In genomic region chr11:60273273-60273805, GRCm38 (mm10) we compare ENCODE assay signal across 8 mouse cellular contexts. TPM values are rescaled to one million over a fixed set of nuclear protein-coding genes. Genes with fewer than 3 reads are reported as not detected.
A peak's percentile ranks its signal among the peaks of the same experiment; 100 is the strongest.
DNase-seq lines count a peak whose midpoint lies in the region; ATAC-seq and TF ChIP-seq lines count a peak whose summit lies in the region.
"Had no signal": no experiment of that assay in that cellular context is flagged by ENCODE, and none has a peak within 500 bp of the region (broad histone marks: within the 10 kb centered on the region; RNA-seq: fewer than 3 reads in every experiment).

No protein-coding gene starts in this region.

- H3K27ac ChIP-seq in midbrain, embryonic 13.5 days, result peak overlapping the region; percentile 58
- H3K27ac ChIP-seq in midbrain, embryonic 10.5 days (replicated peaks), result no peak overlapping the region
- H3K27ac ChIP-seq in hindbrain, embryonic 16.5 days (ENCODE audit: low read depth, low read length), result peak overlapping the region; percentile 68
- H3K27ac ChIP-seq: neural tube, embryonic 12.5 days had no signal

- TF ChIP-seq POLR2A in myocyte (IDR thresholded peaks at IDR 0.05; ENCODE audit: insufficient read length, low read depth), result no peak

- H3K36me3 ChIP-seq in midbrain, embryonic 13.5 days, result peaks cover 21% of the 10 kb centered on the region; the same call in 1 of the 2 replicates
- H3K36me3 ChIP-seq in midbrain, embryonic 10.5 days, result no peaks in the 10 kb centered on the region
- peaks cover 4% of the 10 kb centered on the region for H3K36me3 ChIP-seq in hindbrain, embryonic 16.5 days (ENCODE audit: control insufficient read depth, insufficient read depth, low read length)
- H3K36me3 ChIP-seq in myocyte (ENCODE audit: control insufficient read depth, insufficient read depth), result no peaks in the 10 kb centered on the region

- no peak for ATAC-seq in midbrain, embryonic 13.5 days
- ATAC-seq in hindbrain, embryonic 16.5 days, result 0 out of 2 replicates have a peak, but pooled peaks have one; percentile 20

- peaks cover 19% of the 10 kb centered on the region for H3K4me1 ChIP-seq in midbrain, embryonic 13.5 days (replicated peaks)
- H3K4me1 ChIP-seq in midbrain, embryonic 10.5 days, result peaks cover 13% of the 10 kb centered on the region; the same call in 1 of the 2 replicates
- peaks cover 19% of the 10 kb centered on the region for H3K4me1 ChIP-seq in hindbrain, embryonic 16.5 days (ENCODE audit: control insufficient read depth, insufficient read depth, low read depth, low read length)

- no peak overlapping the region for H3K9ac ChIP-seq in midbrain, embryonic 13.5 days (replicated peaks)
- H3K9ac ChIP-seq in hindbrain, embryonic 16.5 days (ENCODE audit: low read depth, low read length), result no peak overlapping the region
- H3K9ac ChIP-seq: neural tube, embryonic 12.5 days had no signal

- DNase-seq in midbrain, embryonic 10.5 days (ENCODE audit: low spot score), result no peak
- DNase-seq in embryo, embryonic 11 days, result peak; percentile 55
- DNase-seq in spleen, adult 18-20 months, result no peak
- DNase-seq in cerebellum, adult 9-11 months, result no peak

- no peak overlapping the region for H3ac ChIP-seq in myocyte (ENCODE audit: control insufficient read depth, insufficient read length)

- no peaks in the 10 kb centered on the region for H3K27me3 ChIP-seq in midbrain, embryonic 13.5 days
- no peaks in the 10 kb centered on the region for H3K27me3 ChIP-seq in midbrain, embryonic 10.5 days (ENCODE audit: low read depth, poor library complexity, severe bottlenecking)
- no peaks in the 10 kb centered on the region for H3K27me3 ChIP-seq in hindbrain, embryonic 16.5 days (replicated peaks; ENCODE audit: control insufficient read depth, insufficient read depth, low read length)
- no peaks in the 10 kb centered on the region for H3K27me3 ChIP-seq in myocyte (ENCODE audit: control insufficient read depth, insufficient read depth, insufficient read length)
- H3K27me3 ChIP-seq: neural tube, embryonic 12.5 days had no signal

- 71% methylated on average over 5 of the region's 5 CpGs for WGBS in midbrain, embryonic 13.5 days
- 76% methylated on average over 5 of the region's 5 CpGs for WGBS in midbrain, embryonic 10.5 days
- WGBS in hindbrain, embryonic 16.5 days, result 41% methylated on average over 5 of the region's 5 CpGs

- H3K4me3 ChIP-seq in midbrain, embryonic 13.5 days (replicated peaks), result no peak overlapping the region
- H3K4me3 ChIP-seq in midbrain, embryonic 10.5 days, result no peak overlapping the region
- H3K4me3 ChIP-seq in hindbrain, embryonic 16.5 days (ENCODE audit: low read length), result no peak overlapping the region
- H3K4me3 ChIP-seq in myocyte, result no peak overlapping the region
- H3K4me3 ChIP-seq: neural tube, embryonic 12.5 days had no signal

- no peak overlapping the region for H3K4me2 ChIP-seq in midbrain, embryonic 13.5 days (replicated peaks)
- no peak overlapping the region for H3K4me2 ChIP-seq in hindbrain, embryonic 16.5 days (ENCODE audit: low read length)
- peak overlapping the region; percentile 13 for H3K4me2 ChIP-seq in myocyte (ENCODE audit: low read depth)
- H3K4me2 ChIP-seq: neural tube, embryonic 12.5 days had no signal

- no peaks in the 10 kb centered on the region for H3K9me3 ChIP-seq in midbrain, embryonic 13.5 days
- no peaks in the 10 kb centered on the region for H3K9me3 ChIP-seq in midbrain, embryonic 10.5 days (replicated peaks)
- H3K9me3 ChIP-seq in hindbrain, embryonic 16.5 days (ENCODE audit: control insufficient read depth, low read length), result no peaks in the 10 kb centered on the region
- H3K9me3 ChIP-seq: neural tube, embryonic 12.5 days had no signal

- H3K79me2 ChIP-seq in myocyte (ENCODE audit: control insufficient read depth, insufficient read depth), result no peaks in the 10 kb centered on the region

TF ChIP-seq in myocyte, 11 proteins besides CTCF, POLR2A, EP300 and RAD21:
- TF ChIP-seq MAX (IDR thresholded peaks at IDR 0.05; ENCODE audit: low read depth), result no peak
- no peak for TF ChIP-seq POLR2AphosphoS2 (IDR thresholded peaks at IDR 0.05; ENCODE audit: insufficient read length, low read depth)

RNA-seq across cellular contexts. Expression of gene Srebf1, which starts 51.0 kb away (rescaled TPM):
- polyA plus RNA-seq in midbrain, embryonic 13.5 days (2015; fragmentation: Nextera tagmentation; extraction: Ambion mirVana), result 38.5 and 46.0 TPM in 2 replicates
- 47.0 and 51.0 TPM in 2 replicates for polyA plus RNA-seq in midbrain, embryonic 10.5 days (2016; fragmentation: Nextera tagmentation; extraction: Ambion mirVana)
- polyA plus RNA-seq in hindbrain, embryonic 16.5 days (2015; fragmentation: Nextera tagmentation; extraction: Ambion mirVana), result 42.5 and 44.8 TPM in 2 replicates
- 192 TPM for polyA plus RNA-seq in myocyte (2012; fragmentation: generic; extraction: Trizol)
